Comparison of ENCODE assay signal across 8 mouse cellular contexts in genomic region chr10:94198482-94199405, GRCm38 (mm10). TPM values are rescaled to one million over a fixed set of nuclear protein-coding genes. Genes with fewer than 3 reads are reported as not detected.
A peak's percentile ranks its signal among the peaks of the same experiment; 100 is the strongest.
DNase-seq lines count a peak whose midpoint lies in the region; ATAC-seq lines count a peak whose summit lies in the region.

Gene Ndufa12 (plus strand): TSS chr10:94198720.

- peak; percentile 99 for ATAC-seq in inflammation-experienced regulatory T-cells, adult 6 months
- ATAC-seq in megakaryocyte-erythroid progenitor cell, adult 5-6 weeks (replicated peaks; ENCODE audit: low FRiP score, low TSS enrichment, poor library complexity, severe bottlenecking), result peak; percentile 99

- intact Hi-C loops in gastrocnemius, postnatal 14 days (cut with DNase I; ENCODE audit: low total_unique reads), result no loop called here
- intact Hi-C loops in left cerebral cortex, postnatal 10 days (cut with DNase I), result no loop called here

- DNase-seq in adrenal gland, adult (ENCODE audit: inconsistent age in 2 of 2, low spot score in 1 of 2), result peak; percentile 96 to 99
- DNase-seq in embryo, embryonic 10.5 days (ENCODE audit: low spot score), result peak; percentile 97
- DNase-seq in gastrocnemius, postnatal 14 days, result peak; percentile 93
- DNase-seq in left cerebral cortex, postnatal 10 days (ENCODE audit: extremely low spot score in 1 of 2, low spot score in 2 of 2), result peak; percentile 95 to 96
- DNase-seq in right cerebral cortex, postnatal 25 days, result peak; percentile 93
- peak; percentile 91 to 93 for DNase-seq in urinary bladder, postnatal 4 days (ENCODE audit: low spot score in 2 of 2)

RNA-seq across cellular contexts. Expression of gene Ndufa12, which starts in this region (rescaled TPM):
- 100 to 1,000 TPM; 552 to 602 TPM for total RNA-seq in gastrocnemius, postnatal 14 days (2021)
- 100 to 1,000 TPM; 133 to 203 (median 177) TPM for polyA plus RNA-seq in inflammation-experienced regulatory T-cells, adult 6 months (2017; shearing (Covaris generic))
- total RNA-seq in left cerebral cortex, postnatal 10 days (2021), result 100 to 1,000 TPM; 212 to 228 TPM
- 213 and 250 TPM in 2 replicates for total RNA-seq in megakaryocyte-erythroid progenitor cell, adult 5-6 weeks (2014; fragmentation: Nextera tagmentation)
- total RNA-seq in megakaryocyte-erythroid progenitor cell, adult 5-6 weeks (2017), result 394 and 524 TPM in 2 replicates

Comparison
In these comparisons a context has a peak if more than half of its experiments do, and no peak if none do; other contexts are left out.
1. Peak in every context shown above with its lines: DNase-seq and ATAC-seq.